ENCODE assay signal across 8 mouse cellular contexts in the genomic region with DNA sequence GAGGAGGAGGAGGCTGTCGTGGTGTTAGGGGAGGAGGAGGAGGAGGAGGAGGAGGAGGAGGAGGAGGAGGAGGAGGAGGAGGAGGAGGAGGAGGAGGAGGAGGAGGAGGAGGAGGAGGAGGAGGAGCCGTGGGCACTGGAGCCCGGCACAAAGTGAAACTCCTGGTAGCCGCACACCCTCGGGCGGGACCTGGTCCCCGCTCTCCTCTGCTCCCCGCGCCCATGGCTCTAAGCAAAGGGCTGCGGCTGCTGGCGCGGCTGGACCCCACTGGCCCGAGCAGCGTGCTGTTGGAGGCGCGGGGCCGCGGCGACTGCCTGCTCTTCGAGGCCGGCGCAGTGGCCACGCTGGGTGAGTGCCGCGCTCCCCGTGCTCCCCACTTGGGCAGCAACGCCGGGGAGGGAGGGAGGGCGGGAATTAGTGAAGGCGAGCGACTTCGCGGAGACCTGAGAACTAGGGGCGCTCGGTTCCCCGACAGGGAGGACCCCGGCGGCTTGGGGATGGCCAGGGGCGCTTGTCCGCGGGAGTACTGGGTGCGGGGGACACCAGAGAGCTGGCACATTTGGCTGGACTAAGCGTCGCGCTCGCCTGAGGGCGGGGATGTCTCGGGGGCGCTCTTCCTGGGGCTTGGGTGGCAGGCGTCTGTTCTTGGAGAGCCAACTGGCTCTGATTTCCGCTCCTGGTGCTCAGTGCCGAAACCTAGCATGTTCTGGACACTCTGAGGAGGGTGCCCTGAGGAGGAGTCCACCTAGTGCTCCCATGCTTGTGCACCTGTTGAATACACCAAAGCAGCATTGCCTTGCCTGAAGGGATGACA. TPM values are rescaled to one million over a fixed set of nuclear protein-coding genes. Genes with fewer than 3 reads are reported as not detected.
DNase-seq lines count a peak whose midpoint lies in the region; ATAC-seq and TF ChIP-seq lines count a peak whose summit lies in the region.

A gene (plus strand): TSS at position 51 of the 814 bp plus-strand sequence.

- peak within 1 kb of the TSS; percentile 76 for H3K4me2 ChIP-seq in limb, embryonic 15.5 days
- H3K4me2 ChIP-seq in midbrain, embryonic 14.5 days (ENCODE audit: low read length): peak within 1 kb of the TSS; percentile 73

- H3K9ac ChIP-seq in heart, adult 2 months (ENCODE audit: low read depth, low read length): peak within 1 kb of the TSS; percentile 90
- H3K9ac ChIP-seq in limb, embryonic 15.5 days: peak within 1 kb of the TSS; percentile 64
- H3K9ac ChIP-seq in midbrain, embryonic 14.5 days (replicated peaks; ENCODE audit: low read length): peak within 1 kb of the TSS; percentile 39; the same call in 1 of the 2 replicates

- intact Hi-C loops in heart, adult 2 months (cut with DNase I): loop anchor here (1.0 kb wide), 3 partner anchors 37 to 78 kb away; no protein-coding TSS in a partner anchor

- peak within 1 kb of the TSS; percentile 66 for H3K4me3 ChIP-seq in spleen, adult 2 months (ENCODE audit: extremely low read depth, insufficient read depth, insufficient read length)
- peak within 1 kb of the TSS; percentile 82 for H3K4me3 ChIP-seq in heart, adult 2 months
- H3K4me3 ChIP-seq in limb, embryonic 15.5 days: peak within 1 kb of the TSS; percentile 68
- H3K4me3 ChIP-seq in midbrain, embryonic 14.5 days (replicated peaks; ENCODE audit: low read depth, low read length): peak within 1 kb of the TSS; percentile 44
- peak within 1 kb of the TSS; percentile 84 for H3K4me3 ChIP-seq in testis, adult 2 months (ENCODE audit: control insufficient read depth, low read depth, low read length)

- no peaks in the 10 kb centered on the region for H3K9me3 ChIP-seq in limb, embryonic 15.5 days
- H3K9me3 ChIP-seq in midbrain, embryonic 14.5 days (ENCODE audit: control insufficient read depth, low read length): no peaks in the 10 kb centered on the region

- H3K4me1 ChIP-seq in spleen, adult 2 months (ENCODE audit: control insufficient read depth, insufficient read depth, insufficient read length): peaks cover 3% of the 10 kb centered on the region
- H3K4me1 ChIP-seq in heart, adult 2 months (ENCODE audit: control insufficient read depth, insufficient read depth, low read length): peaks cover 5% of the 10 kb centered on the region
- peaks cover 12% of the 10 kb centered on the region for H3K4me1 ChIP-seq in limb, embryonic 15.5 days
- H3K4me1 ChIP-seq in midbrain, embryonic 14.5 days (ENCODE audit: control insufficient read depth, insufficient read depth, low read length): peaks cover 5% of the 10 kb centered on the region
- peaks cover 2% of the 10 kb centered on the region; the same call in 1 of the 2 replicates for H3K4me1 ChIP-seq in testis, adult 2 months (ENCODE audit: control insufficient read depth, insufficient read depth, low read length)

- ATAC-seq in limb, embryonic 15.5 days (ENCODE audit: insufficient number of reproducible peaks, low FRiP score, low TSS enrichment, low read depth): no peak
- ATAC-seq in midbrain, embryonic 14.5 days (ENCODE audit: low FRiP score, low TSS enrichment): peak; percentile 50; the same call in 1 of the 2 replicates

- no peak for TF ChIP-seq CTCF in spleen, adult 2 months (IDR thresholded peaks at IDR 0.05; ENCODE audit: extremely low read depth, insufficient read depth, insufficient read length, insufficient replicate concordance)
- TF ChIP-seq CTCF in heart, adult 2 months (IDR thresholded peaks at IDR 0.05): no peak
- TF ChIP-seq CTCF in testis, adult 2 months (IDR thresholded peaks at IDR 0.05; ENCODE audit: control insufficient read depth, insufficient read depth, insufficient replicate concordance, low read depth, low read length): no peak

- 0 out of 2 replicates have a peak, but pooled peaks have one; percentile 26 for TF ChIP-seq EP300 in heart, adult 2 months (IDR thresholded peaks at IDR 0.05; ENCODE audit: insufficient read depth, low read depth, low read length)

- 3% methylated on average over 50 of the region's 52 CpGs for WGBS in spleen, adult 2 months
- WGBS in heart, adult 2 months: under 1% methylated on average over 43 of the region's 52 CpGs
- WGBS in limb, embryonic 15.5 days: 1% methylated on average over 48 of the region's 52 CpGs
- WGBS in midbrain, embryonic 14.5 days: 2% methylated on average over 51 of the region's 52 CpGs

- H3K27me3 ChIP-seq in spleen, adult 2 months (ENCODE audit: control insufficient read depth, insufficient read depth, low read length): no peaks in the 10 kb centered on the region; the same call in 1 of the 2 replicates
- no peaks in the 10 kb centered on the region for H3K27me3 ChIP-seq in heart, adult 2 months (ENCODE audit: control insufficient read depth, insufficient read depth, low read length)
- peaks cover 5% of the 10 kb centered on the region; the same call in 1 of the 2 replicates for H3K27me3 ChIP-seq in limb, embryonic 15.5 days
- H3K27me3 ChIP-seq in midbrain, embryonic 14.5 days (ENCODE audit: control insufficient read depth, insufficient read depth, low read length): peaks cover 25% of the 10 kb centered on the region
- no peaks in the 10 kb centered on the region for H3K27me3 ChIP-seq in testis, adult 2 months (ENCODE audit: control insufficient read depth, insufficient read depth, low read length)

- H3K79me2 ChIP-seq in heart, adult 2 months (replicated peaks; ENCODE audit: control insufficient read depth, insufficient read depth, low read length): no peaks in the 10 kb centered on the region

- no peak for TF ChIP-seq POLR2A in spleen, adult 2 months (IDR thresholded peaks at IDR 0.05; ENCODE audit: low read depth, low read length)
- TF ChIP-seq POLR2A in heart, adult 2 months (IDR thresholded peaks at IDR 0.05; ENCODE audit: insufficient read depth, low read depth, low read length): no peak; the same call in 1 of the 2 replicates
- TF ChIP-seq POLR2A in testis, adult 2 months (IDR thresholded peaks at IDR 0.05; ENCODE audit: control insufficient read depth, low read depth, low read length): no peak

- no peaks in the 10 kb centered on the region for H3K36me3 ChIP-seq in spleen, adult 2 months (ENCODE audit: control insufficient read depth, insufficient read depth, low read length)
- no peaks in the 10 kb centered on the region for H3K36me3 ChIP-seq in heart, adult 2 months (ENCODE audit: control insufficient read depth, insufficient read depth, low read length)
- H3K36me3 ChIP-seq in limb, embryonic 15.5 days: no peaks in the 10 kb centered on the region
- H3K36me3 ChIP-seq in midbrain, embryonic 14.5 days (ENCODE audit: control insufficient read depth, insufficient read depth, low read length): no peaks in the 10 kb centered on the region
- no peaks in the 10 kb centered on the region for H3K36me3 ChIP-seq in testis, adult 2 months (ENCODE audit: control insufficient read depth, insufficient read depth, low read length)

- no peak within 1 kb of the TSS for H3K27ac ChIP-seq in spleen, adult 2 months (ENCODE audit: insufficient read depth, low read length)
- H3K27ac ChIP-seq in heart, adult 2 months: peak within 1 kb of the TSS; percentile 89
- H3K27ac ChIP-seq in limb, embryonic 15.5 days: 0 out of 2 replicates have a peak within 1 kb of the TSS, but pooled peaks have one; percentile 47
- no peak within 1 kb of the TSS for H3K27ac ChIP-seq in midbrain, embryonic 14.5 days (replicated peaks; ENCODE audit: low read depth, low read length)
- H3K27ac ChIP-seq in testis, adult 2 months (ENCODE audit: control insufficient read depth, insufficient read depth, low read depth, low read length): peak within 1 kb of the TSS; percentile 75

- DNase-seq in spleen, adult 2 months (ENCODE audit: low read depth in 1 of 2, low spot score in 2 of 2): peak in 1 of 2 experiments; percentile 33
- DNase-seq in spleen, adult 12 weeks (ENCODE audit: low spot score): no peak
- DNase-seq in embryo, embryonic 10.5 days (ENCODE audit: low spot score): peak; percentile 61
- peak; percentile 79 to 82 for DNase-seq in heart, adult 2 months
- DNase-seq in kidney, adult 18-20 months: peak; percentile 70
- DNase-seq in midbrain, embryonic 14.5 days: peak; percentile 75

RNA-seq across cellular contexts. Expression of the gene that starts here (rescaled TPM):
- polyA plus RNA-seq in spleen, adult 2 months (2012; rRNA removed): 1.6 and 2.4 TPM in 2 replicates
- 10 to 100 TPM; 43.7 to 58.1 TPM for total RNA-seq in heart, adult 2 months (2021)
- 21.2 and 25.8 TPM in 2 replicates for polyA plus RNA-seq in heart, adult 2 months (2012; rRNA removed)
- polyA plus RNA-seq in limb, embryonic 15.5 days (2015; fragmentation: Nextera tagmentation; extraction: Ambion mirVana): 3.0 and 3.8 TPM in 2 replicates
- polyA plus RNA-seq in midbrain, embryonic 14.5 days (2014; fragmentation: Nextera tagmentation; extraction: Ambion mirVana): 0.57 and 1.2 TPM in 2 replicates
- polyA plus RNA-seq in testis, adult 2 months (2012; rRNA removed): 29.1 and 32.9 TPM in 2 replicates

Comparison
In these comparisons a context has a peak if more than half of its experiments do, and no peak if none do; other contexts are left out.
1. H3K27ac ChIP-seq: peak in heart, adult 2 months (single experiment), limb, embryonic 15.5 days (single experiment) and testis, adult 2 months (single experiment); none in spleen, adult 2 months (single experiment) and midbrain, embryonic 14.5 days (single experiment).
2. H3K9ac ChIP-seq: peak in every context shown above with its lines; median percentile 90 in heart, adult 2 months; 64 in limb, embryonic 15.5 days; 39 in midbrain, embryonic 14.5 days.
3. Peak in every context shown above with its lines, with median percentiles within 50 percentile points of each other: H3K4me3 ChIP-seq.